Mouse (Mus musculus): ENCODE measurements around the gene Phactr4.

- TF ChIP-seq POLR2A (IDR thresholded peaks at IDR 0.05; ENCODE audit: borderline replicate concordance, extremely low read depth, low read depth, low read length): no peak
- TF ChIP-seq CTCF (IDR thresholded peaks at IDR 0.05; ENCODE audit: insufficient read depth, low read length): no peak
Measured at GRCm38 (mm10) chr4:132345843-132346212, 76.5 kb downstream of the Phactr4 start.

All from lung, adult 2 months (tissue).